Mouse (Mus musculus): ENCODE measurements around the gene Sult5a1.

Sult5a1 gene

GRCm38 (mm10) chr8:123135406-123135805 lies 22.7 kb downstream of the Sult5a1 start:
- DNase-seq (ENCODE audit: low spot score in 2 of 2) = no peak

DNA sequence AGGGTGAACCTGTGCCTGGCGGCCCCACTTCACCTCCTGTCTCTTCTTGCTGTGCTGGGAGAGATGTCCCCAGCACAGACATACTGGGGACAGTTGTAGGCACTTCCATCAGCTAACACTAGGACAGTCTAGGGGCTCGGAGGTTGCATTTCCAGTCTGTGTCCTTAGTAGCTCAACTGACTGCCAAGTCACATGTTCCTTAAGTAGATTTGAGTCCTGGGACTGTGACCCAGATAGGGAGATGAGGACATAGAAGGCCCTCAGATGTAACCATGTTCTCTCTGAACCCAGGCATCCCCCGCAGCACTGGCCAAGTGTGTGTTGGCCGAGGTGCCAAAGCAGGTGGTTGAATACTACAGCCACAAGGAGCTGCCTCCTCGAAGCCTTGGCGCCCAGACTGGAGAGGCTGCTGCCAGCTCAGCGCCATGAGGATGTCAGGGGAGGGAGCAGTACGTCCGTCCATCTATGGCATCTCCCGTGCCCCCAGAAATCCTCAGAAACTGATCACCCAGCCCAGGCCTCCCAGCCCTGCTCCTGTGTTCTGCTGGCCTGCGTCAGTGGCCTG lies 23.9 kb downstream of the Sult5a1 start:
- DNase-seq (ENCODE audit: low spot score in 2 of 2) = no peak

DNA sequence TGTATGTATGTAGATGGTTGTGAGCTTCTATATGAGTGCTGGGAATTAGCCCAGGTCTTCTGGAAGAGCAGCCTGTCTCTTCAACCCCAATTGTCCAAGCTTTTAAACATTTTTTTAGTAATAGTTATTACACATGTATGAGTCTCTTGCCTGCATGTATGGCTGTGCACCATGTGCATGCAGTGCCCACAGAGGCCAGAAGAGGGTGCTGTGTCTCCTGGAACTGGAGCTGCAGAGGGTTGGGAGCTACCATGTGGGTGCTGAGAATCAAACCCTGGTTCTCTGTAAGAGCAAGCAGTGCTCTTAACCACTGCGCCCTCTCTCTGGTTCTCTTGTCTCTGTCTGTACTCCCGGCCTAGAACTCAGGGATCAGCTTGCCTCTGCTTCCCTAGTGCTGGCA lies 25.2 kb downstream of the Sult5a1 start:
- no peak for DNase-seq (ENCODE audit: low spot score in 2 of 2)

DNA sequence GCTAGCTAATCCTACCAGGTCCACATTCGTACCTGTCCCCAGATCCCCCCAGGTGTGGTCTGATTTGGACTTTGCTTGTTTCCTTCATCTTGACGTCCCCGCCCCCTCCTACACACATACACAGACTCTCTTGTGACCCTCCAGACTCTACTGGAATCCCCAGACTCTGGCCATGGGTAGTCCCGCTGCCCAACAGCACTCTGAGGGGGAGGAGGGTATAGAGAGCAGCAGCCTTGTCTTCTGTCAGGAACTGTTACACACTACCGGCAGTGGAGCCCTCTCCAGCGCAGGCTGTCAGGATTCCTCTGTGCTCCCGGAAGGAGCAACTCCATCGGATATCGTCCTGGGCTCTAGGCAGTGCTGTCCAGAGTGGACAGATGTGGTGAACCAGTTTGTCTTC lies 27.1 kb downstream of the Sult5a1 start:
- no peak for DNase-seq (ENCODE audit: low spot score in 2 of 2)

GRCm38 (mm10) chr8:123126193-123126816 lies 31.8 kb downstream of the Sult5a1 start:
- DNase-seq (ENCODE audit: low spot score in 2 of 2) = peak; percentile 67 to 80

- no peak for DNase-seq (ENCODE audit: low spot score in 2 of 2)
Measured at GRCm38 (mm10) chr8:123122670-123123069, 35.4 kb downstream of the Sult5a1 start.

GRCm38 (mm10) chr8:123122059-123122458 lies 36.1 kb downstream of the Sult5a1 start:
- DNase-seq (ENCODE audit: low spot score in 2 of 2) = no peak

DNA sequence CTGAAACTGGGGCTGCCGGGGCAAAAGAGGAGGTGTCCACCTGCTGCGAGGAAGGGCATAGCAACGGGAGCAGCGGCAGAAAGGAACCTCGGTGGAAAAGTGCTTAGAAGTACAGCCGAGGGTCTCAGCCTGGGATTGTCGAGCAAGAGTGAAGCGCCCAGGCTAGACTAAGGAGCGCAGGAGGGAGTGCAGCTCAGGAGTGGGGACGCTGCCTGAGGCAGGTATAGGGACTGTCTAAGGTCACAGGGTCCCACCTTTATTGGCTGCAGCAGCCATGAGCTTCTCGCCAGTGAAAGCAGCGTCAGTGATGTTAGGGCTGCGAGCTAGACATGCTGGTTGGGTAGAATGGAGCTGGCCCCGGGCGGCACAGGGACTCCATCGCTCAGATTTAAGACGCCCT lies 40.4 kb downstream of the Sult5a1 start:
- no peak for DNase-seq (ENCODE audit: low spot score in 2 of 2)

- DNase-seq (ENCODE audit: low spot score in 2 of 2) = no peak
Measured at GRCm38 (mm10) chr8:123117127-123117731, 40.9 kb downstream of the Sult5a1 start, which contains the start of gene Cpne7. Gene Cpne7, plus strand, starts transcription at chr8:123117374.

- no peak for DNase-seq (ENCODE audit: low spot score in 2 of 2)
Measured at GRCm38 (mm10) chr8:123114644-123115043, 43.5 kb downstream of the Sult5a1 start.

GRCm38 (mm10) chr8:123113908-123114469 lies 44.1 kb downstream of the Sult5a1 start:
- DNase-seq (ENCODE audit: low spot score in 2 of 2) = no peak

GRCm38 (mm10) chr8:123112892-123113291 lies 45.2 kb downstream of the Sult5a1 start:
- DNase-seq (ENCODE audit: low spot score in 2 of 2) = no peak

DNA sequence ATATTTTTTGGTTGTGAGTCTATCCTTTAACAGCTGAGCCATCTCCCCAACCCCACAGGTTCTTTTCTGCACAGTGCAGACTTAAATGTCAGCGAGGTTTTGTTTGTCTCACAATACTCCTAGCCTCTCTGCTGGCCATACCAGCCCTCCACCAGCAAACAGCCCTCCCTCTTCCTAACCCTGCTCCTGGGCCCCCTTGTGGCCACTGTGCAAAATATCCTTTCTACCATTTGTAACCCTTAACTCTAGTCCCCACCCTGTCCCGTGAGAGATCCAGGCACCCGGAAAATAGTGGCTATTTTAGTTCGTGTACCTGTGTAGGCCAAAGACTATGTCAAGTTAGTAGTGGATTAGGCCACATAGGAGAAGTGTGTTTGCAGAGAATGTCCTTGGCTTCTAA lies 47.5 kb downstream of the Sult5a1 start:
- DNase-seq (ENCODE audit: low spot score in 2 of 2) = peak; percentile 33 to 80

DNA sequence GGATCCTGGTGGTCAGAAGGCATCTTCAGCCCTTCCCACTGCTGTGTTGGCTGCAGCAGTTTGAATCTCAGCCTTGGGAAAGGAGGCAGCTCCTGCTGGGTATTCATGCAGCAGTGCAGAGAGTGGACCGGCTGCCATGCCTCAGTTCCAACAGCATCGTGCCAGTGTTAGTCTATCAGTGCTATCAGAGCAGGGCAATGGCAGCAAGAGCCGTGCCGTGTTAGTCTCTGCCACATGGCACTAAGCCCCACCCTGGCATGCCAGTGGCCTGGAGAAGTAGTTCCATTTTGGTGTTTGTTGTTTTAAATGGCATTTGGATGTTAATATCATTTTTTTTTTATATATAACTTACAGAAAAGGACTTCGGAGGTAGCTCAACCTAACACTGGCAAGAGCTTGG lies 49.2 kb downstream of the Sult5a1 start:
- DNase-seq (ENCODE audit: low spot score in 2 of 2) = no peak

GRCm38 (mm10) chr8:123108010-123108409 lies 50.1 kb downstream of the Sult5a1 start:
- DNase-seq (ENCODE audit: low spot score in 2 of 2) = no peak

- DNase-seq (ENCODE audit: low spot score in 2 of 2) = no peak
Measured at GRCm38 (mm10) chr8:123106531-123106930, 51.6 kb downstream of the Sult5a1 start.

DNA sequence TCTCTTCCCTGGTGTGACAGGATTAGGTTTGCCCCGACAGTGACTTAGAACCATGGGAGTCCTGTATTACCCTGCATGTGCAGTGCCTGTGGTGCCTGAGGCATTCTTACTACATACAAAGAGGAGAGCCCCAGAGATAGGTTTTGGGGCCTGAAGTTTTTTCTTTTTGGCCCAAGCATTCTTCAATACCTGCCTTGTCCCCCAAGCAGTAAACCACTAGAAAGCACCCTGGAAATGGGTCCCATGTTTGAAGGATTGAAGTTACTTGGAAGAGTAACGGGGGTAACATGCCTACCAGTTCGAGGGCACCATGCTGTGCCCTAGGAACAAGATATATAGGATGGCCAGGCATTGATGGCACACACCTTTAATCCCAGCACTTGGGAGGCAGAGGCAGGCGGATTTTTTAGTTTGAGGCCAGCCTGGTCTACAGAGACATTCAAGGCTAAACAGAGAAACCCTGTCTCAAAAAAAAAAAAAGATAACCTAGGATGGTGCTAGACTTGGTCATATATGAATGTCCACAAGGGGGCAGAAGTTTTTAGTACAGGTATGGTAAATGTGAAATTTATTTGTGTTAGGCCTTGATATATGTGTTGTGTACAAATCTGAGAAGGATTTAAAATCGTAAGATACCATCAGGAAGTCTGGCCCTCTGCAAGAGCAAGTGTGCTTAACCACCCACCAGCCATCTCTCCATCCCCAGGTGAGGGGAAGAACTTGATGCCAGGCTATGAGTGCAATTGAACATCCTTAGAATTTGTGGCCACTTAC lies 52.4 kb downstream of the Sult5a1 start:
- no peak for DNase-seq (ENCODE audit: low spot score in 2 of 2)

DNA sequence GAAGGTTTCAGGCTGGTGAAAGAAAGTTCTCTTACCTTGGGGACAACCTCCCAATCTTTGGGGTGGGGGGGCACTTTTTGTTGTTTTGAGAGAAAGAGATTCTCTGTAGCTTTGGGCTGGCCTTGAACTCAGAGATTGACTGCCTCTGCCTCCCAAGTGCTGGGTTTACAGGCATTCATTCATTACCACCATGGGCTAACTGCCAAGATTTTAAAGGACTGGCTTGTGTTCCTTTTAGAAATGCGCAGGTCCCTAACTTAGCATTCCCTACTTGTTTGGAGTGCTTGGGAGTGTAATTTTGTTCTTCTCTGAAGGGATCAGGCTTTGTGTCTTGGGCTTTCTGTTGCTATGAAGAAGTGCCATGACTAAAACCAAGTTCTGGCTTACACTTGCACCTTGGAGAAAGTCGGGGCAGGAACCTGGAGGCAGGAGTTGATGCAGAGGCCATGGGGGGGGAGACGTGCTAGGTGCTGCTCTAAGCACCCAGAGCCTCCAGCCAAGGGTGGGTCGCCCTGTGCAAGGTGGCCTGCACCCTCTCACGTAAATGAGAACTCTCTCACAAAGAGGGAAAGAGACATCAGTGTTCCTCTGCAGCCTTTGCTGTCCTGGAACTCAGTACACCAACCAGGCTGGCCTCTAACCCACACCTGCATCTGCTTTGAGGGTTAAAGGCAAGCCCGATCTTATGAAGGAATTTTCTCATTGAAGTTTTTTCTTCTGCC lies 53.9 kb downstream of the Sult5a1 start:
- DNase-seq (ENCODE audit: low spot score in 2 of 2) = no peak

GRCm38 (mm10) chr8:123103285-123103684 lies 54.8 kb downstream of the Sult5a1 start:
- DNase-seq (ENCODE audit: low spot score in 2 of 2) = no peak

GRCm38 (mm10) chr8:123102855-123103254 lies 55.3 kb downstream of the Sult5a1 start:
- peak in 1 of 2 experiments; percentile 70 for DNase-seq (ENCODE audit: low spot score in 2 of 2)

Data from spleen, postnatal 4 days (tissue).